Mouse (Mus musculus): Measurements from ENCODE around the gene Tpm4. TPM values are rescaled to one million over a fixed set of nuclear protein-coding genes. Genes with fewer than 3 reads are reported as not detected.
"Not testable (repeated sequence)": the region's sequence is repeated elsewhere in the genome, so short reads cannot be mapped to it uniquely, and the experiment has no call there.

The Tpm4 gene
- 19.3 and 26.3 TPM in 2 replicates for total RNA-seq (2015; ENCODE audit: low replicate concordance)
- 20.3 and 23.4 TPM in 2 replicates for total RNA-seq (2017; ENCODE audit: low replicate concordance)

GRCm38 (mm10) chr8:72134756-72135445, at the start of gene Tpm4:
Gene Tpm4, plus strand, starts transcription at chr8:72134975.
- ATAC-seq (replicated peaks; ENCODE audit: low FRiP score, poor library complexity, severe bottlenecking): no peak

- ATAC-seq (replicated peaks; ENCODE audit: low FRiP score, poor library complexity, severe bottlenecking): not testable (repeated sequence)
These were observed 47.2 kb upstream of the Tpm4 start for GRCm38 (mm10) chr8:72087611-72088010.

GRCm38 (mm10) chr8:72096721-72097120, 38.1 kb upstream of the Tpm4 start:
- ATAC-seq (replicated peaks; ENCODE audit: low FRiP score, poor library complexity, severe bottlenecking): not testable (repeated sequence)

- 0 out of 2 replicates have a peak, but pooled peaks have one; percentile 39 for ATAC-seq (replicated peaks; ENCODE audit: low FRiP score, poor library complexity, severe bottlenecking)
These were observed 35.2 kb upstream of the Tpm4 start for GRCm38 (mm10) chr8:72099377-72100103.

GRCm38 (mm10) chr8:72105165-72105564, 29.6 kb upstream of the Tpm4 start:
- ATAC-seq (replicated peaks; ENCODE audit: low FRiP score, poor library complexity, severe bottlenecking): no peak

GRCm38 (mm10) chr8:72106740-72107139, 28.0 kb upstream of the Tpm4 start, which contains the start of gene Olfr374:
Gene Olfr374, plus strand, starts transcription at chr8:72107040.
- no peak for ATAC-seq (replicated peaks; ENCODE audit: low FRiP score, poor library complexity, severe bottlenecking)

- no peak for ATAC-seq (replicated peaks; ENCODE audit: low FRiP score, poor library complexity, severe bottlenecking)
These were observed 23.9 kb upstream of the Tpm4 start for GRCm38 (mm10) chr8:72110876-72111275.

- ATAC-seq (replicated peaks; ENCODE audit: low FRiP score, poor library complexity, severe bottlenecking): no peak
These were observed 22.3 kb upstream of the Tpm4 start for GRCm38 (mm10) chr8:72112486-72112885.

GRCm38 (mm10) chr8:72115202-72115601, 19.6 kb upstream of the Tpm4 start:
- ATAC-seq (replicated peaks; ENCODE audit: low FRiP score, poor library complexity, severe bottlenecking): no peak

- no peak for ATAC-seq (replicated peaks; ENCODE audit: low FRiP score, poor library complexity, severe bottlenecking)
These were observed 16.2 kb upstream of the Tpm4 start for GRCm38 (mm10) chr8:72118616-72119015.

- not testable (repeated sequence) for ATAC-seq (replicated peaks; ENCODE audit: low FRiP score, poor library complexity, severe bottlenecking)
These were observed 13.3 kb upstream of the Tpm4 start for GRCm38 (mm10) chr8:72121486-72121885.

- ATAC-seq (replicated peaks; ENCODE audit: low FRiP score, poor library complexity, severe bottlenecking): no peak
These were observed 12.8 kb upstream of the Tpm4 start for GRCm38 (mm10) chr8:72121997-72122396.

- no peak for ATAC-seq (replicated peaks; ENCODE audit: low FRiP score, poor library complexity, severe bottlenecking)
These were observed 6.9 kb upstream of the Tpm4 start for GRCm38 (mm10) chr8:72127834-72128233.

GRCm38 (mm10) chr8:72131251-72131650, 3.5 kb upstream of the Tpm4 start:
- ATAC-seq (replicated peaks; ENCODE audit: low FRiP score, poor library complexity, severe bottlenecking): no peak

- no peak for ATAC-seq (replicated peaks; ENCODE audit: low FRiP score, poor library complexity, severe bottlenecking)
These were observed 2.9 kb upstream of the Tpm4 start for GRCm38 (mm10) chr8:72131901-72132300.

GRCm38 (mm10) chr8:72132417-72132816, 2.4 kb upstream of the Tpm4 start:
- ATAC-seq (replicated peaks; ENCODE audit: low FRiP score, poor library complexity, severe bottlenecking): no peak

- ATAC-seq (replicated peaks; ENCODE audit: low FRiP score, poor library complexity, severe bottlenecking): no peak
These were observed 1.9 kb upstream of the Tpm4 start for GRCm38 (mm10) chr8:72132891-72133290.

GRCm38 (mm10) chr8:72133507-72133906, 1.3 kb upstream of the Tpm4 start:
- ATAC-seq (replicated peaks; ENCODE audit: low FRiP score, poor library complexity, severe bottlenecking): no peak

- ATAC-seq (replicated peaks; ENCODE audit: low FRiP score, poor library complexity, severe bottlenecking): no peak
These were observed 899 bp downstream of the Tpm4 start for GRCm38 (mm10) chr8:72135446-72136301.

- no peak for ATAC-seq (replicated peaks; ENCODE audit: low FRiP score, poor library complexity, severe bottlenecking)
These were observed 1.7 kb downstream of the Tpm4 start for GRCm38 (mm10) chr8:72136302-72136978.

Data from erythroid progenitor cell, adult 5-6 weeks (primary cell).